Mouse (Mus musculus) brain, embryonic 18.5 days (tissue): Measurements from ENCODE around the gene Coq4.

Experiments
- DNase-seq: peaks from one replicate; pipeline ENCODE4 v3.0.0-alpha.2; 2012; ENCODE audit warnings: low read depth, low spot score

The Coq4 gene

GRCm38 (mm10) chr2:29846061-29846853 lies 59.0 kb downstream of the Coq4 start:
- no peak for DNase-seq

GRCm38 (mm10) chr2:29846911-29847310 lies 59.6 kb downstream of the Coq4 start:
- DNase-seq, result no peak
